Mouse (Mus musculus): ENCODE measurements around the gene Gfm2.

GRCm38 (mm10) chr13:97224341-97224982, 86.7 kb downstream of the Gfm2 start:
- no peak for TF ChIP-seq CTCF (IDR thresholded peaks at IDR 0.05; ENCODE audit: control insufficient read depth, insufficient read depth, insufficient read length)
- no peak for TF ChIP-seq MYOD1 (IDR thresholded peaks at IDR 0.05; ENCODE audit: control insufficient read depth, insufficient read length, low read depth)
- TF ChIP-seq FOSL1 (IDR thresholded peaks at IDR 0.05; ENCODE audit: insufficient read depth, low read length, poor library complexity, severe bottlenecking), result no peak
